Mouse (Mus musculus) leukemia stem cell, adult 10-12 weeks (primary cell): ENCODE measurements around the gene Tgfbr1. TPM values are rescaled to one million over a fixed set of nuclear protein-coding genes. Genes with fewer than 3 reads are reported as not detected.

ENCODE experiments used
- polyA plus RNA-seq: library from polyadenylated mRNA; stranded (reverse); fragments of >175 nt; gene quantifications from 2 replicates; pipeline ENCODE4 v1.2.3, GENCODE M21; 2012; ENCODE audit warnings: low replicate concordance

The Tgfbr1 gene
- polyA plus RNA-seq, result 0.64 TPM in 2 replicates

GRCm38 (mm10) chr4:47352803-47353388, at the start of gene Tgfbr1:
Gene Tgfbr1, plus strand, starts transcription at chr4:47353222.

Other genes starting within 250 kb of the Tgfbr1 start
- gene Col15a1, start 145.1 kb upstream of the Tgfbr1 start, polyA plus RNA-seq, result 0.74 and 0.75 TPM in 2 replicates
- 1.4 and 12.7 TPM in 2 replicates for gene Alg2, start 121.1 kb downstream of the Tgfbr1 start, polyA plus RNA-seq
- gene Sec61b, start 121.4 kb downstream of the Tgfbr1 start, polyA plus RNA-seq, result 129 and 272 TPM in 2 replicates